Mouse (Mus musculus) heart, embryonic 16.5 days (tissue): ENCODE results near the gene Ott. TPM values are rescaled to one million over a fixed set of nuclear protein-coding genes. Genes with fewer than 3 reads are reported as not detected.
"Not testable (repeated sequence)": the region's sequence is repeated elsewhere in the genome, so short reads cannot be mapped to it uniquely, and the experiment has no call there.

Experiments
- ATAC-seq: fragments of 200-750 bp; cut with Nextera tagmentation; replicated peaks from 2 replicates; pipeline ENCODE4 v1.8.0; 2017; ENCODE audit warnings: moderate number of reproducible peaks; ENCODE audit not compliant: insufficient read depth, low FRiP score; ENCODE audit errors: extremely low read depth
- H3K27ac ChIP-seq: fragments of 300-500 bp; sonication (generic); 2 replicates; pipeline ENCODE4 v1.5.1; 2014; ENCODE audit warnings: mild to moderate bottlenecking, low read length, control low read depth, moderate library complexity
- H3K27me3 ChIP-seq: fragments of 300-500 bp; sonication (generic); 2 replicates; pipeline ENCODE4 v1.6.1; 2014; ENCODE audit warnings: low read length, mixed read lengths; ENCODE audit not compliant: control insufficient read depth, insufficient read depth
- H3K36me3 ChIP-seq: fragments of 300-500 bp; sonication (generic); 2 replicates; pipeline ENCODE4 v1.6.1; 2014; ENCODE audit not compliant: control insufficient read depth, insufficient read depth
- H3K4me1 ChIP-seq: fragments of 300-500 bp; sonication (generic); 2 replicates; pipeline ENCODE4 v1.6.1; 2014; ENCODE audit warnings: low read length, mixed read lengths; ENCODE audit not compliant: control insufficient read depth, insufficient read depth
- H3K4me2 ChIP-seq: fragments of 300-500 bp; sonication (generic); 2 replicates; pipeline ENCODE4 v1.6.1; 2014; ENCODE audit warnings: low read depth, mild to moderate bottlenecking, control low read depth, low read length
- H3K4me3 ChIP-seq: fragments of 300-500 bp; sonication (generic); 2 replicates; pipeline ENCODE4 v1.5.1; 2014; ENCODE audit warnings: mild to moderate bottlenecking, control low read depth, low read length
- H3K9ac ChIP-seq: fragments of 300-500 bp; sonication (generic); 2 replicates; pipeline ENCODE4 v1.6.1; 2014; ENCODE audit warnings: low read length, control low read depth
- H3K9me3 ChIP-seq: fragments of 300-500 bp; sonication (generic); replicated peaks from 2 replicates; pipeline ENCODE4 v1.6.1; 2016; ENCODE audit warnings: low read length; ENCODE audit not compliant: control insufficient read depth
- WGBS: fragments of 180-500 bp; shearing (Covaris S2); extraction: QIAGEN DNeasy Blood & Tissue Kit; methylation state at CpG from one replicate; pipeline ENCODE4 v1.1.7; 2014; 5-methylcytosine and 5-hydroxymethylcytosine counted together
- polyA plus RNA-seq: library from polyadenylated mRNA; unstranded; fragments of >200 nt; fragmentation: Nextera tagmentation; extraction: Ambion mirVana; gene quantifications from 2 replicates; pipeline ENCODE4 v1.2.1, GENCODE M21; 2015

Ott gene
- not detected in 2 replicates for polyA plus RNA-seq

DNA sequence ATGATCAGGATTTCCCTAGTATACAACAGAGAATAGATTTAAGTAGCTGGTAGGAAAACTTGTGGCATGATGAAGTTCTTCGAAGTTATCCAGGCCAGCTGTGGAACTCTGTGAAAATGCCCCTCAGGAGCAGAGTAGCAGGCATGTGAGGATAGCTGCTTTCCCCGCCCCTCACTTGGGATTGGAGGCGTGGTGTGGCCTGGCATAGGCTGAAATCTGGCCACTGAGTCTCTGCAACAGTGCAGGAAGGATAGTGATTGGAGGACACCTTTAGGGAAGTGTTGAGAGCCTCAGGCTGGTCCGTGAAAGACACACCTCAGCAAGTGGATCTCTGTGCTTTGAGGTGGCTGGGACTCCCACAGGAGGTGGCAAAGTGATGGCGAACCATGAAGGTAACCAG, at the start of gene Ott:
Ott (plus strand) TSS at position 301 of the 400 bp plus-strand sequence.
- not testable (repeated sequence) for H3K4me1 ChIP-seq, H3K27ac ChIP-seq, H3K4me3 ChIP-seq, H3K9me3 ChIP-seq, ATAC-seq, H3K9ac ChIP-seq, H3K27me3 ChIP-seq, H3K36me3 ChIP-seq, H3K4me2 ChIP-seq
- WGBS: no CpG with 5 or more reads among the region's 5 CpGs

Other genes with a start within 250 kb of the Ott start
- gene Luzp4, start 216.6 kb upstream of the Ott start, polyA plus RNA-seq: not detected in 2 replicates
- gene Gm15093, start 198.1 kb downstream of the Ott start, polyA plus RNA-seq: not detected in 2 replicates